Mouse (Mus musculus) neural tube, embryonic 14.5 days (tissue): ENCODE results near the gene Lmntd1. TPM values are rescaled to one million over a fixed set of nuclear protein-coding genes. Genes with fewer than 3 reads are reported as not detected.
A peak's percentile ranks its signal among the peaks of the same experiment; 100 is the strongest.

Experiments
- ATAC-seq: fragments of 200-750 bp; cut with Nextera tagmentation; 2 replicates; pipeline ENCODE4 v1.8.0; 2017; ENCODE audit warnings: low read depth, mild to moderate bottlenecking, moderate TSS enrichment, moderate library complexity
- H3K27ac ChIP-seq: fragments of 300-500 bp; sonication (generic); 2 replicates; pipeline ENCODE4 v1.5.1; 2014; ENCODE audit warnings: low read depth, mild to moderate bottlenecking, control low read depth, low read length, moderate library complexity, mixed read lengths
- H3K27me3 ChIP-seq: fragments of 300-500 bp; sonication (generic); 2 replicates; pipeline ENCODE4 v1.6.1; 2014; ENCODE audit warnings: low read length; ENCODE audit not compliant: control insufficient read depth, insufficient read depth
- H3K36me3 ChIP-seq: fragments of 300-500 bp; sonication (generic); 2 replicates; pipeline ENCODE4 v1.6.1; 2014; ENCODE audit warnings: low read length, mixed read lengths; ENCODE audit not compliant: control insufficient read depth, insufficient read depth
- H3K4me1 ChIP-seq: fragments of 300-500 bp; sonication (generic); 2 replicates; pipeline ENCODE4 v1.6.1; 2014; ENCODE audit warnings: low read length; ENCODE audit not compliant: control insufficient read depth, insufficient read depth
- H3K4me2 ChIP-seq: fragments of 300-500 bp; sonication (generic); 2 replicates; pipeline ENCODE4 v1.6.1; 2014; ENCODE audit warnings: mild to moderate bottlenecking, low read depth, low read length, control low read depth
- H3K4me3 ChIP-seq: fragments of 300-500 bp; sonication (generic); 2 replicates; pipeline ENCODE4 v1.5.1; 2014; ENCODE audit warnings: low read depth, low read length, control low read depth, mixed read lengths
- H3K9ac ChIP-seq: fragments of 300-500 bp; sonication (generic); replicated peaks from 2 replicates; pipeline ENCODE4 v1.6.1; 2014; ENCODE audit warnings: low read depth, mild to moderate bottlenecking, control low read depth, low read length, mixed read lengths
- H3K9me3 ChIP-seq: fragments of 300-500 bp; sonication (generic); 2 replicates; pipeline ENCODE4 v1.6.1; 2016; ENCODE audit warnings: low read length; ENCODE audit not compliant: control insufficient read depth
- WGBS: fragments of 180-500 bp; shearing (Covaris S2); extraction: QIAGEN DNeasy Blood & Tissue Kit; methylation state at CpG from one replicate; pipeline ENCODE4 v1.1.7; 2014; 5-methylcytosine and 5-hydroxymethylcytosine counted together
- polyA plus RNA-seq: library from polyadenylated mRNA; unstranded; fragments of >200 nt; fragmentation: Nextera tagmentation; extraction: Ambion mirVana; gene quantifications from 2 replicates; pipeline ENCODE4 v1.2.1, GENCODE M21; 2014

The Lmntd1 gene
- polyA plus RNA-seq, 1 experiment from 2014 or later = 0.16 TPM

DNA sequence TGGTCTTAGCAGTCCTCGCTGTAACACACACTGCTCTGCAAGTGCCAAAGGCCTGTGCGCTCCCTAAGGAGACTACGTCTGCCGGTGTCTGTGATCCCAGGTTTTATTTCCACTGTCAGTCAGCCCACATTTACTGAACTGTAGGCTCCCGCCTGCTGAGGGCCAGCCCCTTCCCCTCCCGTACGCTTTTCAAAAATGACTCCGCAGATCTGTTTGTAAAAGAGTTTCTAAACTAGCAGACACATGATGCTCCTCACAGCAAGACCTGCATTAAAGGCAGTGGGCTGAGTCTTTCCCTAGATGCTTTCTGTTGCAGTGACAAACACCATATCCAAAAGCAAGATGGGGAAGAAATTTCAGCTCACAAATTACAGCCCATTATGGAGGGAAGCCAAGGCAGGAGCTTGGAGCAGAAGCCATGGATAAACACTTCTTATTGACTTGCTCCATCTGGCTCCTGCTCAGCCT, 21.6 kb downstream of the Lmntd1 start:
- H3K4me2 ChIP-seq = no peak overlapping the region
- no peaks in the 10 kb centered on the region for H3K9me3 ChIP-seq
- ATAC-seq = peak; percentile 34; the same call in 1 of the 2 replicates
- H3K9ac ChIP-seq = no peak overlapping the region
- no peaks in the 10 kb centered on the region for H3K36me3 ChIP-seq
- no peaks in the 10 kb centered on the region for H3K27me3 ChIP-seq
- H3K4me3 ChIP-seq = no peak overlapping the region
- H3K27ac ChIP-seq = no peak overlapping the region
- 0 out of 2 replicates have a peak, but pooled peaks cover 4% of the 10 kb centered on the region for H3K4me1 ChIP-seq
- 34% methylated on average over 8 of the region's 8 CpGs for WGBS

DNA sequence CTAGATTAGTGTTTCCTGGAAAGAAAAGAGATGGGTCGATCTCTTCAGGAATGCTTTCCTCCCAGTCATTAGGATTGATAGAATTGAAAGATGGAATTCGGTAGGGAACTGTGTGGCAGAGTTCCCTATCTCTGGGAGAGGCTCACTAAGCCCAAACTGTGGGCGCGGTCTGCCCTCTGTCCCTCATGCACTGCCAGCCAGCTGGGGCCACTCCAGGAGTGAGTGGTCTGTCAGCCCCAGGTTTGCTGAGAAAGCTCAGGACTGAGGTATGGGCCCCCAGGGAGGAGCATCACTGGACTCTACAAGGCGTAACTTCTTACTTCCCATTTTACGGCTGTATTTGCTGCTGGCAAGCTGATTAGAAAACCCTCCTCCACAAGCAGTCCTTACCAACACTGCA, 22.1 kb downstream of the Lmntd1 start:
- 70% methylated on average over 6 of the region's 6 CpGs for WGBS
- no peak for ATAC-seq
- H3K27me3 ChIP-seq = no peaks in the 10 kb centered on the region
- H3K4me2 ChIP-seq = no peak overlapping the region
- no peak overlapping the region for H3K27ac ChIP-seq
- no peaks in the 10 kb centered on the region for H3K9me3 ChIP-seq
- H3K36me3 ChIP-seq = no peaks in the 10 kb centered on the region
- 0 out of 2 replicates have a peak, but pooled peaks cover 4% of the 10 kb centered on the region for H3K4me1 ChIP-seq
- H3K4me3 ChIP-seq = no peak overlapping the region
- H3K9ac ChIP-seq = no peak overlapping the region

DNA sequence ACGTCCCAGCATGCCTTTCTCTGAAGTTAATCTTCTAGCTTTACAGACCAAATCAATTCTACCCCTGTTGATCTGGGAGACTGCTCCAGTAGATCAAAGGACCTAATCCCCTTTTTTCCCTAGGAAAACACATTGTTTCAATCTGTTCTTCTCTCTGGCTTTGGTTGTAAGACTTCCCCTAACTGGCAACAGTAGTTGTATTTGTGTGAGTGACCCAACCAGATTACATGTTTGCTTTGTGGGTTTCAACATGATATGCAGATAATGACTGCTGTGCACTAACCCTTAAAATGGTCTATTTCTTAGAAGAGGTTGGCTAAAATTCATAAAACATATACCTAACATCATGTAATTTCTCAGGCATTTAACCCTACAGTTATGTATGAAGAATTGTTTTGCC, 22.5 kb downstream of the Lmntd1 start:
- no peak overlapping the region for H3K4me2 ChIP-seq
- H3K9ac ChIP-seq = no peak overlapping the region
- H3K4me1 ChIP-seq = 0 out of 2 replicates have a peak, but pooled peaks cover 4% of the 10 kb centered on the region
- 88% methylated on average over 1 of the region's 1 CpGs for WGBS
- no peaks in the 10 kb centered on the region for H3K36me3 ChIP-seq
- no peak for ATAC-seq
- no peak overlapping the region for H3K27ac ChIP-seq
- H3K4me3 ChIP-seq = no peak overlapping the region
- no peaks in the 10 kb centered on the region for H3K9me3 ChIP-seq
- H3K27me3 ChIP-seq = no peaks in the 10 kb centered on the region

DNA sequence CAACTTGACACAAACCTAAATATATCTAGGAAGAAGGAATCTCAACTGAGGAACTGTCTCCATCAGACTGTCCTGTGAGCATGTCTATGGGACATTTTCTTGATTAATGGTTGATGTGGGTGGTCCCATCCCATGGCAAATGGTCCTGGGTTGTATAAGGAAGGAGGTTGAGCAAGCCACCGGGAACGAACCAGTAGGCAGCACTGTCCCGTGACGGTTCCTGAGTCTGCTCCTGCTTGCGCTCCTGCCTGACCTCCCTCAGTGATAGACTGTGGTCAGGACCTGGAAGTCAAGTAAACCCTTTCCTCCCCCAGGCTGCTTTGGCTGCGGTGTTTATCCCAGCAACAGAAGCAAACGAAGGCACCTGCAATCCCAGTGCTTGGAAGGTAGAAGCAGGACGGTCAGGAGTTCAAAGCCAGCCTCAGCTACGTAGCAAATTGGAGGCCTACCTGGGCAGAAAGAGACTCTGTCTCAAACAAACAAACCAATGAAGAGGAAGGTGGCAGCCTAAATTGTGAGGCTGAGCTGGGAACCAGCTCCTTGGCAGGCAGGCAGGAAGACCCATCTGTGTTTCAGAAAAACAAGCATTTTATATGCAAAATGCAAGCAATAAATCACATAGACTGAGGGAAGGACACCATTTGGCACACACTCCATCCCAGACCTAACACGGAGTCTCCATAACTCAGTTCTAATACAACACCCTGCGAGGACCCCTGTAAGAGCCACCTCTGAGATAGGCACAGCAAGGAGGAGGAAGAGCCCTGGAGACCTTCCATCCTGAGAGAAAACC, 23.4 kb downstream of the Lmntd1 start:
- 64% methylated on average over 11 of the region's 11 CpGs for WGBS
- H3K36me3 ChIP-seq = no peaks in the 10 kb centered on the region
- H3K4me3 ChIP-seq = no peak overlapping the region
- ATAC-seq = no peak
- no peak overlapping the region for H3K27ac ChIP-seq
- no peak overlapping the region for H3K4me2 ChIP-seq
- no peaks in the 10 kb centered on the region for H3K27me3 ChIP-seq
- 0 out of 2 replicates have a peak, but pooled peaks cover 4% of the 10 kb centered on the region for H3K4me1 ChIP-seq
- H3K9me3 ChIP-seq = no peaks in the 10 kb centered on the region
- H3K9ac ChIP-seq = no peak overlapping the region

DNA sequence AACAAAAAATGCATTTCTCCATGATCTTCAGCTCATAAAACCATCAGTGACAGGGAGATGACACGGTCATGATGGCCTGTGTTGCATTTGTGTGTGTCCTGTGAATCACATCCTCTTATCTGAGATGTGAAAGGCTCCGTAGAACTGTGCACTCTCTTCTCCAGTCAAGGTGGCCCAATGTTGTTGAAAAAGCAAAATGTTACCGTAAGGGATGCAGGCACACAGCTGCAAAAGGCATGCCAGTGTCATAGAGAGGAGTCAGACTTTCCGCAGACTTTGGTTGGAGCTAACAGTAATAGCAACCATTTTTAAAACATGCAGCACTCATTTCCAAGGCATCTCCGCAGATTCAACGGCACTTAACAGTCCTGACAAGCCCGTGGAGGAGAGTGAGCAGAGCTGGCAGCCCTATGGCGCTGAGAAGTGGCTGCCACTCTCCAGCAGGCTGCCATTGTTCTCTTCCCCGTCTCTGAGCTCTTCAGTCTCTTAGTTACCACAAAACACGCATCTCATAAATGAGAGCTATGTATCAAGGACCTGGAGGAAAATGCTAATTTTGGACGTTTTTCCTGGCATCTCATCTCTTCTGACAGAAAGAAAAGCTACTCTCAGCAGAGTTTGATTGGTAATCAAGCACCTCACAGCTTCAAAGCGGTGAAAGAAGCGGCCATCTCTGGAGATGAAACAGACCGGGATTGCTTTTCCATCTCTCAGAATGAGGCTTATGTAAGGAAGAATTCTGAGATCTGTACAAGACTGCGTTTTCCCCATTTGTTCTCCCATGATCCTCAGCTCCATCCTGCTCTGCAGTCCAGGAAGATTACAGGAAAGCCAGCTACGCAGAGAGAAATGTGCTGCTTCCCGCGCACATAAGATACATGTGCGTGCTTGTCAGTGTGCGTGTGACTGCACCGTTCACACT, 28.8 kb downstream of the Lmntd1 start:
- no peaks in the 10 kb centered on the region for H3K27me3 ChIP-seq
- no peaks in the 10 kb centered on the region for H3K9me3 ChIP-seq
- ATAC-seq = no peak
- H3K4me1 ChIP-seq = no peaks in the 10 kb centered on the region
- H3K27ac ChIP-seq = peak overlapping the region; percentile 62
- H3K9ac ChIP-seq = 0 out of 2 replicates have a peak overlapping the region, but pooled peaks have one; percentile 25
- no peak overlapping the region for H3K4me2 ChIP-seq
- H3K36me3 ChIP-seq = no peaks in the 10 kb centered on the region
- 70% methylated on average over 21 of the region's 21 CpGs for WGBS
- no peak overlapping the region for H3K4me3 ChIP-seq

DNA sequence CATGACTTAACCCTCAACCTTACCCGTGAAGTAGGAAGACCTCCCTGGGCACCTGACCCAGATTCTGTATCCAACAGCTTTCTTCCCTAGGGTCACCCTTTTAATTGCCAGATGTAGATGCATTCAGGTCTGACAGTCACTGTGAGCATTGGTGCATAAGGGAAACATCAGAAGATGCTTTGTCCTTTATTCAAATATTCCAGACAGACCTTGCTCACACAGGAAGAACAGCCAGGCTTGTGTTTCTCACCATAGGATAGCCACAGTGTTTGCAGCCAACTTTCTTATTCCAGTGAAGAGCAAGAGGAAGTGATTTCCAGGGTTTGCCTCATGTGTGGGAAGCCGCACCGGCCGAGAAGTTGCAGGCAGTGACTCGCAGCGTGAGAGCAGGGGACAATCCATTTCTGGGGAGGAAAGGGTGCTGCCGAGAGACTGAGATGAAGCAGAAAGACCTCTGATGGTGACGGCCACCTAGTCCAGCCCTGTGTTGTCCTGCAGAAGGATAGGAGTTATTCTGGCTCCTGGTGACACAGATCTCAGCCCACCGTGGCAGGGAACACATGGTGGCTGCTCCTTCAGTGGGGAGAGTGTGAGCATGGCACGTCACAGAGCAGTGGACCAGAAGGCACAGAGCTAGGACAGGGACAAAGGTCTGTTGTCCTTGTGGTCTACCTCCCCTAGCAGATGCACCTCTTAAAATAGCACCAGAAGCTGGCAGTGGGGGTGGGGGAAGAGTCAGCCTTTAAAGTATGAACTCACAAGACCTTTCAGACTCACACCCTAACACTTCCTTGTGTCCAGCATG, 32.6 kb downstream of the Lmntd1 start:
- WGBS = 79% methylated on average over 10 of the region's 10 CpGs
- Histone ChIP-seq H3K9ac (no peak overlapping the region), H3K4me1 (peaks cover 5% of the 10 kb centered on the region; the same call in 1 of the 2 replicates), H3K4me3 (no peak overlapping the region), H3K27ac (no peak overlapping the region), H3K27me3 (no peaks in the 10 kb centered on the region), H3K36me3 (no peaks in the 10 kb centered on the region), H3K9me3 (no peaks in the 10 kb centered on the region), H3K4me2 (no peak overlapping the region)
- no peak for ATAC-seq

DNA sequence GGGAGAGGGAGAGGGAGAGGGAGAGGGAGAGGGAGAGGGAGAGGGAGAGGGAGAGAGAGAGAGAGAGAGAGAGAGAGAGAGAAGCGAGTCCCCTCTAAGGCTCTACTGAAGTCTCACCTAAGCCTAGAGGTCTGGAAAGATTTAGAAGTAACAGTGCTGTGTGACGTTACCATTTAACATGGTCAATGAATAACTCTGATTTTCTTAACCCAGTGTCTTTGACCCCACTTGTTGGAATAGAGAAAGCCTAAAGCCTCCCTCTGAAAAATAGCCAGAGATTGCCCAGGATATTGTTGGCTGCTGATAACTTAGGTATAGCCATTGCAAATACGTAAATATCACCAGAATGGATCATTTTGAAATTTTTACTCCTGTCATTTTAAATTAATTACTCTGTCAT, 34.4 kb downstream of the Lmntd1 start:
- H3K27ac ChIP-seq = no peak overlapping the region
- no peak overlapping the region for H3K9ac ChIP-seq
- H3K9me3 ChIP-seq = no peaks in the 10 kb centered on the region
- no peak for ATAC-seq
- H3K4me2 ChIP-seq = no peak overlapping the region
- no peaks in the 10 kb centered on the region for H3K27me3 ChIP-seq
- WGBS = 85% methylated on average over 3 of the region's 3 CpGs
- no peaks in the 10 kb centered on the region for H3K36me3 ChIP-seq
- no peak overlapping the region for H3K4me3 ChIP-seq
- H3K4me1 ChIP-seq = peaks cover 5% of the 10 kb centered on the region; the same call in 1 of the 2 replicates

DNA sequence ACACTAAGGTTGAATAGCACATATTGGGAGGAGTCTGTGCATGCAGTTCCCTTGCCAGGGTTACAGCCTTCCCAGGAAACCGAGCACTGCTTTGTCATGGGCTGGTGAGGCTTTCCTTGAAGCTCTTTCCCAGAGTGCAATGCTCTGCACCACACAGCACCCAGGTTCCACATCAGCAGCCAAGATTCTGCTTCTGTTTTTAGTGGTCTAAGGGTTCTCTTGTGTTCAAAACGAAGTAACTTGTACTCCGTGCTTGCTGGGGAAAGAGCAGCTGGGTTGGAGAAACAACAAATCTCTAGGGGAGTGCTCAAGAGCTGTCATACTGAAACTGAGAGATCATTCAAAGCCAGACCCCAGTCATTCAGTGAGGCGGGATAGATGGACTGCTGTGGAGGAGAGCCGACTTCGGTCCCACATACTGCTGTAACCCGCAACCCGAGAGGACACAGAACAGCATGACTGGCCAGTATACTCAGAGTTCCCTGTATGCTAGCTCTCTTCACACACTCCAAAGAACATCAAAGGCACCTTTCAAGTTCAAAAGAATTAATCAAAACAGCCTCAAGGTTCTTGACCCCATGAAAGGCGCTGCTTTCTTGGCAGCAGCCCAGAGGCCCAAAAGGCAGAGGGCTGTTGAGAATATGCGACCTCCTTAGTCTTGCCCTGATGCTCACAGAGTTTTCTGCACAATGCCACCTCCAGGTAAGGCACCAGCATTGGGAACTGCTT, 35.5 kb downstream of the Lmntd1 start:
- Histone ChIP-seq H3K9ac (no peak overlapping the region), H3K4me3 (no peak overlapping the region), H3K4me2 (no peak overlapping the region), H3K9me3 (no peaks in the 10 kb centered on the region), H3K27ac (no peak overlapping the region; the same call in 1 of the 2 replicates), H3K36me3 (no peaks in the 10 kb centered on the region), H3K27me3 (no peaks in the 10 kb centered on the region), H3K4me1 (peaks cover 5% of the 10 kb centered on the region; the same call in 1 of the 2 replicates)
- 44% methylated on average over 10 of the region's 10 CpGs for WGBS
- ATAC-seq = peak; percentile 38; the same call in 1 of the 2 replicates
